Mouse (Mus musculus) thymus, adult 2 months (tissue): ENCODE results near the gene Lrrc45. TPM values are rescaled to one million over a fixed set of nuclear protein-coding genes. Genes with fewer than 3 reads are reported as not detected.

Experiments
- DNase-seq: peaks from one replicate; pipeline ENCODE4 v3.0.0; 2021
- H3K27ac ChIP-seq: fragments of 200-500 bp; 2 replicates; pipeline ENCODE4 v1.5.1; 2012; ENCODE audit warnings: low read length, control low read depth; ENCODE audit not compliant: control insufficient read depth, insufficient read depth
- H3K27me3 ChIP-seq: fragments of 200-500 bp; 2 replicates; pipeline ENCODE4 v1.6.1; 2012; ENCODE audit warnings: mild to moderate bottlenecking, low read length, moderate library complexity, mixed read lengths; ENCODE audit not compliant: control insufficient read depth, insufficient read depth
- H3K36me3 ChIP-seq: fragments of 200-500 bp; 2 replicates; pipeline ENCODE4 v1.6.1; 2012; ENCODE audit warnings: mild to moderate bottlenecking, low read length, moderate library complexity; ENCODE audit not compliant: control insufficient read depth, insufficient read depth
- H3K4me1 ChIP-seq: fragments of 200-500 bp; replicated peaks from 2 replicates; pipeline ENCODE4 v1.6.1; 2012; ENCODE audit warnings: low read length; ENCODE audit not compliant: control insufficient read depth, insufficient read depth
- H3K4me3 ChIP-seq: fragments of 200-500 bp; 2 replicates; pipeline ENCODE4 v1.5.1; 2012; ENCODE audit warnings: mild to moderate bottlenecking, low read length, control low read depth, moderate library complexity; ENCODE audit not compliant: control insufficient read depth, insufficient read depth
- CTCF ChIP-seq: fragments of 200-500 bp; IDR thresholded peaks from 2 replicates; pipeline ENCODE4 v1.5.1; 2012; ENCODE audit warnings: mild to moderate bottlenecking, control low read depth, low read length, moderate library complexity, borderline replicate concordance; ENCODE audit not compliant: control insufficient read depth, poor library complexity, insufficient read depth; ENCODE audit errors: extremely low read depth
- POLR2A ChIP-seq: fragments of 200-500 bp; IDR thresholded peaks from 2 replicates; pipeline ENCODE4 v1.6.1; 2012; ENCODE audit warnings: mild to moderate bottlenecking, low read length, control low read depth, moderate library complexity; ENCODE audit not compliant: control insufficient read depth, poor library complexity, insufficient read depth; ENCODE audit errors: extremely low read depth
- WGBS: fragments of 180-500 bp; shearing (Covaris S2); methylation state at CpG from one replicate; pipeline ENCODE4 v1.1.7; 2018; 5-methylcytosine and 5-hydroxymethylcytosine counted together
- polyA plus RNA-seq: library from polyadenylated mRNA; depleted of rRNA; stranded (reverse); fragments of >200 nt; gene quantifications from 2 replicates; pipeline ENCODE4 v1.2.3, GENCODE M21; 2012

The Lrrc45 gene
- polyA plus RNA-seq, 1 experiment = 77.3 TPM

DNA sequence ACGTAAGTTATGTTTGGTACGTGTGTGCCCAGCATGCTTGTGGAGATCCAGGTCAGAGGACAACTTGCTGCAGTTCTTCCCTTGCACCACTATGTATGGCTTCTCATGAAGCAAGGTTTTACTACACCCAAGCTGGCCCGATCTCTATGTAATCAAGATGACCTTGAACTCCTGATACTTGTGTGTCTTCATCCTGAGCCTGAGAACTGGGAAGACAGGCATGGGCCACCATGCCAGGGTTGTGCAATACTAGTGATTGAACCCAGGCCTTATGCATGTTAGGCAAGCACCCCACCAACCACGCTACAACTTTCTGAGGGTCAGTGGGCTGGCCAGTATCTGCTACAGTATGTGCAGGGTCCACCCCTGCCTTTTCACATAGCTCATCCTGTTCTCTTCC is 36.8 kb upstream of the Lrrc45 start:
- Histone ChIP-seq H3K36me3 (peaks cover 13% of the 10 kb centered on the region; the same call in 1 of the 2 replicates), H3K27me3 (no peaks in the 10 kb centered on the region), H3K4me3 (no peak overlapping the region), H3K27ac (no peak overlapping the region), H3K4me1 (peaks cover 17% of the 10 kb centered on the region)
- TF ChIP-seq POLR2A = no peak
- 96% methylated on average over 4 of the region's 4 CpGs for WGBS
- no peak for DNase-seq

DNA sequence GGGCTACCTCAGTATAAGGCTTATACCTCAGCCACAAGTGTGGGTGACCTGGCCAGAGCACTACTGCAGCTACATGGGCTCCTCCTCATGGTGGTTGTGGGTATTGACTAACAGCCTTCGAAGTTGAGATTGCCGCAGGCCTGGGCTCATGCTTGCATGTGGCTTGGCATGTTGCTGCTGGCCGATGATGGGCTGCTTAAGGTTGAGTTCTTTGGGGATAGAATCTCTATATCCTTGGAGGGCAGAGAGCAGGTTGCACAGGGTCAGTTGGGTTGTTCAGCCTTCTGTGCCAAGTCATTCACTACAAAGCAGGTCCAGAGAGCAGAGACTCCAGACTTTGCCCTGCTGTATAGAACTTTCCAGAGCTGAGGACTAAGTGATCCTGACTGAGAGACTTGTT is 33.8 kb upstream of the Lrrc45 start:
- no peak for DNase-seq

DNA sequence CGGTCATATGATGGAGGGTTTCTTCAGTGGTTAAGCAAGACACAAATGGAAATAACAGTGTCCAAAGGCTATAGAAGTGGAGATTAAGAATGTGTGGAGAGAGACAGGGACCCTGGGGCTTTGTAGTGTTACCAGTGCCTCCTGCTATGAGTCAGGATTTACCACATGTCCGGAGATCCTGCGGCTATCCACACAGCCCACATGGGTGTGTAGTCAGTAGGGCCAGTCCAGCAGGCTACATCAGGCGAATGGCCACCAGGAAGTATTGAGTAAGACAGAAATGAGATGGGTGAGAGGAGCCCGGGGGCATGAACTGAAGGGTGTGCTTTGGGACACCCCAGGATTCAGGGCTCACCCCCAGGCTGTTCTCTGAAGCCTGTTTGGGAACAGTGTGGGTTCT is 31.0 kb upstream of the Lrrc45 start:
- H3K27ac ChIP-seq = no peak overlapping the region

More for the DNA sequence above, 33.8 kb upstream of the Lrrc45 start:
- H3K4me3 ChIP-seq = no peak overlapping the region
- H3K27ac ChIP-seq = no peak overlapping the region
- H3K36me3 ChIP-seq = peaks cover 18% of the 10 kb centered on the region; the same call in 1 of the 2 replicates
- H3K4me1 ChIP-seq = peaks cover 5% of the 10 kb centered on the region; the same call in 1 of the 2 replicates
- no peaks in the 10 kb centered on the region for H3K27me3 ChIP-seq
- no peak for TF ChIP-seq POLR2A
- no peak for TF ChIP-seq CTCF
- 87% methylated on average over 3 of the region's 3 CpGs for WGBS

DNA sequence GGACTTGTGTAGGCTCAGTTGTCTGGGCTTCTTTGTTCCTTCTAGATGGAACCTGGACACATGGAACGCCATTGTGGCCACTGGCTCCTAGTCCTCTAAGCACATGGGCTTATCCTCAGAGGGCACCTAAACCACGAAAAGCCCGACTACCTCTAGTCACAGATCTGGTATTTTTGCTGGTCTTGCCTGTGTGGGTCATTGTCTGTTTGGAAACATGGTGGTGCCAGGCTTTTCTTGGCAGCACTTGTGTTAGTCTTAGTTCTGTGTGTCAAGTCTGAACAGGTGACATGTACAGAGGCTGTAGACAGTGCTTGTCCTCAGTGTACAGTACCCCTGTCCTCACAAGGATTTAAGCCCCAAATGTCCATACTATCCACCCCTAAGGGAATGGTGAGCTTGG is 30.2 kb upstream of the Lrrc45 start:
- no peaks in the 10 kb centered on the region for H3K27me3 ChIP-seq
- H3K27ac ChIP-seq = no peak overlapping the region
- DNase-seq = no peak
- WGBS = 96% methylated on average over 3 of the region's 3 CpGs
- peaks cover 15% of the 10 kb centered on the region; the same call in 1 of the 2 replicates for H3K36me3 ChIP-seq
- H3K4me1 ChIP-seq = no peaks in the 10 kb centered on the region
- TF ChIP-seq POLR2A (no peak), CTCF (no peak)
- H3K4me3 ChIP-seq = no peak overlapping the region

More for the DNA sequence above, 31.0 kb upstream of the Lrrc45 start:
- 97% methylated on average over 5 of the region's 5 CpGs for WGBS
- TF ChIP-seq CTCF (no peak), POLR2A (no peak)
- Histone ChIP-seq H3K4me1 (no peaks in the 10 kb centered on the region), H3K4me3 (no peak overlapping the region), H3K36me3 (peaks cover 18% of the 10 kb centered on the region; the same call in 1 of the 2 replicates), H3K27me3 (no peaks in the 10 kb centered on the region)
- DNase-seq = no peak

DNA sequence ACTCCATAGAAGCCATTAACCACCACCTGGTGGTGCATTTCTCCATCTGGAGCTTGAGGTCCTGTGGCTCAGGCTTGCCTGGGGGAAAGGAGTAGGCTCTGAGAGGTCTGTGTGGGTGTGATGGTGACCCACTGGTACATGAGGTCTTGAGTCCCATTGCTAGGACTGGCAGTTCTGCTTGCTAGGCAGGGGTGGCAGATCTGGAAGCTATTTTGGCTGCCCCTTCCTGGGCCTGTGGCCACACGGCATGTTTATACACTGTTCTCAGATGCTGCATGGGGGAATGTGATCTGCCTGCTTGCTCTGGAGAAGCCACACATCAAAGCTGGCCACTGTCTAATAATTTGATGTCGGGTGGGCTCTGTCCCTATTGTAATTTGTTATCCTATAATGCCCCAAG is 29.6 kb upstream of the Lrrc45 start:
- no peak for TF ChIP-seq POLR2A
- no peak for TF ChIP-seq CTCF
- no peak overlapping the region for H3K4me3 ChIP-seq
- 96% methylated on average over 2 of the region's 2 CpGs for WGBS
- no peaks in the 10 kb centered on the region for H3K27me3 ChIP-seq
- H3K27ac ChIP-seq = no peak overlapping the region
- no peaks in the 10 kb centered on the region for H3K4me1 ChIP-seq
- DNase-seq = no peak
- H3K36me3 ChIP-seq = peaks cover 17% of the 10 kb centered on the region

DNA sequence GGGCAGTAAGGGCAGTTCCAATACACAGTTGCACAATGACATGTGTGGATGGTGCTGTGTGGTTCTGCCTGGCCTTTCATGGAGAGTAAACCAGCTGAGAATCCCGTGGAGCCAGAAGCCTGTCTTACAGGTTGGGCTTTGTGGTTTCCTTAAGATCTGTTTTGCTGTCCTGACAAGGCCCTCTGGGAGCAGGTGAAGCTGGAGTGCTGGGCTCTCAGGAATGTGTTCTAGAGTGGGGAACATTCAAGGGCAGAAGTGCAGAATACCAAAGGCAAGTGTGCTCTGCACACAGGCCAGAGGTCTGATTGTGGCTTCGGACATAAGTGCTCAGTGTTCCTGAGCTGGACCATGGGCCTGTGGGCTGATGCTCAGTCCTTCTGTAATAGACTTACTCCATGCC is 29.1 kb upstream of the Lrrc45 start:
- Histone ChIP-seq H3K27ac (no peak overlapping the region), H3K4me1 (no peaks in the 10 kb centered on the region), H3K27me3 (no peaks in the 10 kb centered on the region), H3K4me3 (no peak overlapping the region), H3K36me3 (peaks cover 18% of the 10 kb centered on the region)
- WGBS = 78% methylated on average over 2 of the region's 2 CpGs
- TF ChIP-seq POLR2A (no peak), CTCF (no peak)
- no peak for DNase-seq

DNA sequence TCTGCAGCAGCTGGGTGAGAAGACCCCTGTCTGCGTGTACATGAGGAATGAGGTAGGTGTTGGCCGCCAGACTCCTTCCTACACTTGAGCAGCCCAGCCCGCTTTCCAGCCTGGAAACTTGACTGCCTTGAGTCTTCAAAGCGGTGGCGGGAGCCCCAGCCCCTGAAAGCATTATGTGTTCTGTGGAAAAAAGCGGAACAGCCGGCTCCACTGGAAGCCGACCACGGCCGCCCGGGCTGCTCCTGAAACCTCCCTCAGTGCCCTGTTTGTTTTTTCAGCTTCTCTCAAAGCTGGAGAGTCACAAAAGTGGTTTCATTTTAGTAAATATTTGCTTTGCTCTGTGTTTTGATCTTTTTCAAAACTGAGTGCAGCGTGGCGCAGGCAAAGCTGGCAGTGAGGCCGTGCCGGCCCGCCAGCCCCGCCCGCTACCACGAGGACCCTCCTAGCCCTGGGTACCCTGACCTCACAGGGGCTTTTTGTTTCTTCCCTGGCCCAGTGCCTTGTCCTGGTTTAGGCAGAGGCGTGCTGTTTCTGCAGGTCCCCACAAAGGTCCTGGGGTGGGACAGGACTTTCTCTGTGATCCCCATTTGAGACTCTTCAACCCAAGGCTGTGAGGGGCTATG is 27.0 kb upstream of the Lrrc45 start:
- H3K27me3 ChIP-seq = no peaks in the 10 kb centered on the region
- H3K4me3 ChIP-seq = no peak overlapping the region
- peaks cover 11% of the 10 kb centered on the region for H3K36me3 ChIP-seq
- 95% methylated on average over 20 of the region's 20 CpGs for WGBS
- DNase-seq = no peak
- no peak overlapping the region for H3K27ac ChIP-seq
- H3K4me1 ChIP-seq = no peaks in the 10 kb centered on the region
- TF ChIP-seq POLR2A (no peak), CTCF (no peak)
